Mouse (Mus musculus) intestine, embryonic 16.5 days (tissue): Measurements from ENCODE around the gene Apol11b. TPM values are rescaled to one million over a fixed set of nuclear protein-coding genes. Genes with fewer than 3 reads are reported as not detected.
"Not testable (repeated sequence)": the region's sequence is repeated elsewhere in the genome, so short reads cannot be mapped to it uniquely, and the experiment has no call there.

Source experiments
- ATAC-seq: fragments of 200-750 bp; cut with Nextera tagmentation; 2 replicates; pipeline ENCODE4 v1.8.0; 2017; ENCODE audit warnings: moderate TSS enrichment, moderate library complexity
- H3K27ac ChIP-seq: fragments of 300-500 bp; sonication (generic); 2 replicates; pipeline ENCODE4 v1.5.1; 2014; ENCODE audit warnings: mild to moderate bottlenecking, low read length
- H3K27me3 ChIP-seq: fragments of 300-500 bp; sonication (generic); replicated peaks from 2 replicates; pipeline ENCODE4 v1.6.1; 2014; ENCODE audit warnings: low read length, control low read depth, mixed read lengths; ENCODE audit not compliant: control insufficient read depth, insufficient read depth
- H3K36me3 ChIP-seq: fragments of 300-500 bp; sonication (generic); 2 replicates; pipeline ENCODE4 v1.6.1; 2014; ENCODE audit warnings: low read length, control low read depth; ENCODE audit not compliant: control insufficient read depth, insufficient read depth
- H3K4me1 ChIP-seq: fragments of 300-500 bp; sonication (generic); 2 replicates; pipeline ENCODE4 v1.6.1; 2014; ENCODE audit warnings: low read length, control low read depth, mixed read lengths; ENCODE audit not compliant: control insufficient read depth, insufficient read depth
- H3K4me2 ChIP-seq: fragments of 300-500 bp; sonication (generic); 2 replicates; pipeline ENCODE4 v1.6.1; 2014; ENCODE audit warnings: low read depth, low read length, control low read depth
- H3K4me3 ChIP-seq: fragments of 300-500 bp; sonication (generic); 2 replicates; pipeline ENCODE4 v1.5.1; 2014; ENCODE audit warnings: mild to moderate bottlenecking, low read length
- H3K9ac ChIP-seq: fragments of 300-500 bp; sonication (generic); 2 replicates; pipeline ENCODE4 v1.6.1; 2014; ENCODE audit warnings: low read depth, low read length
- H3K9me3 ChIP-seq: fragments of 300-500 bp; sonication (generic); 2 replicates; pipeline ENCODE4 v1.6.1; 2016; ENCODE audit warnings: low read length, control low read depth; ENCODE audit not compliant: control insufficient read depth
- WGBS: fragments of 180-500 bp; shearing (Covaris S2); extraction: QIAGEN DNeasy Blood & Tissue Kit; methylation state at CpG from one replicate; pipeline ENCODE4 v1.1.7; 2014; 5-methylcytosine and 5-hydroxymethylcytosine counted together
- polyA plus RNA-seq: library from polyadenylated mRNA; unstranded; fragments of >200 nt; fragmentation: Nextera tagmentation; extraction: Ambion mirVana; gene quantifications from 2 replicates; pipeline ENCODE4 v1.2.1, GENCODE M21; 2015

Gene Apol11b
- 0.17 TPM in 1 of 2 replicates, not detected in the other for polyA plus RNA-seq

- not testable (repeated sequence) for H3K4me3 ChIP-seq, H3K4me1 ChIP-seq, ATAC-seq, H3K4me2 ChIP-seq, H3K9me3 ChIP-seq, H3K36me3 ChIP-seq, H3K9ac ChIP-seq, H3K27me3 ChIP-seq, H3K27ac ChIP-seq
- 60% methylated on average over 2 of the region's 2 CpGs for WGBS
Observed at GRCm38 (mm10) chr15:77643176-77643575, at the start of gene Apol11b. Apol11b (minus strand) TSS chr15:77643286.

- H3K4me1 ChIP-seq, H3K9me3 ChIP-seq, ATAC-seq, H3K27me3 ChIP-seq, H3K36me3 ChIP-seq, H3K27ac ChIP-seq: not testable (repeated sequence)
- H3K4me2 ChIP-seq, result peak overlapping the region; percentile 48
- WGBS, result 10% methylated on average over 19 of the region's 20 CpGs
- 0 out of 2 replicates have a peak overlapping the region, but pooled peaks have one; percentile 40 for H3K9ac ChIP-seq
- H3K4me3 ChIP-seq, result peak overlapping the region; percentile 33
Observed at GRCm38 (mm10) chr15:77691532-77692311, 48.6 kb upstream of the Apol11b start.

- H3K36me3 ChIP-seq, H3K4me2 ChIP-seq, H3K4me3 ChIP-seq, ATAC-seq, H3K9me3 ChIP-seq, H3K9ac ChIP-seq, H3K27me3 ChIP-seq, H3K27ac ChIP-seq, H3K4me1 ChIP-seq: not testable (repeated sequence)
- 2% methylated on average over 9 of the region's 11 CpGs for WGBS
Observed at GRCm38 (mm10) chr15:77683944-77684343, 40.9 kb upstream of the Apol11b start.

- not testable (repeated sequence) for H3K9me3 ChIP-seq, H3K4me3 ChIP-seq, H3K36me3 ChIP-seq, H3K27me3 ChIP-seq, H3K27ac ChIP-seq, H3K4me2 ChIP-seq, ATAC-seq, H3K9ac ChIP-seq, H3K4me1 ChIP-seq
- 67% methylated on average over 1 of the region's 1 CpGs for WGBS
Observed at GRCm38 (mm10) chr15:77674081-77674480, 31.0 kb upstream of the Apol11b start.

GRCm38 (mm10) chr15:77661841-77662240 lies 18.8 kb upstream of the Apol11b start:
- 27% methylated on average over 2 of the region's 2 CpGs for WGBS
- H3K27me3 ChIP-seq, H3K36me3 ChIP-seq, H3K9me3 ChIP-seq, H3K27ac ChIP-seq, H3K4me3 ChIP-seq, H3K4me1 ChIP-seq, H3K4me2 ChIP-seq, H3K9ac ChIP-seq: not testable (repeated sequence)
- peak; percentile 82 for ATAC-seq

GRCm38 (mm10) chr15:77659773-77660172 lies 16.7 kb upstream of the Apol11b start:
- H3K4me2 ChIP-seq, H3K9me3 ChIP-seq, H3K9ac ChIP-seq, H3K27me3 ChIP-seq, ATAC-seq, H3K36me3 ChIP-seq, H3K4me3 ChIP-seq, H3K4me1 ChIP-seq, H3K27ac ChIP-seq: not testable (repeated sequence)
- WGBS, result 81% methylated on average over 1 of the region's 1 CpGs

DNA sequence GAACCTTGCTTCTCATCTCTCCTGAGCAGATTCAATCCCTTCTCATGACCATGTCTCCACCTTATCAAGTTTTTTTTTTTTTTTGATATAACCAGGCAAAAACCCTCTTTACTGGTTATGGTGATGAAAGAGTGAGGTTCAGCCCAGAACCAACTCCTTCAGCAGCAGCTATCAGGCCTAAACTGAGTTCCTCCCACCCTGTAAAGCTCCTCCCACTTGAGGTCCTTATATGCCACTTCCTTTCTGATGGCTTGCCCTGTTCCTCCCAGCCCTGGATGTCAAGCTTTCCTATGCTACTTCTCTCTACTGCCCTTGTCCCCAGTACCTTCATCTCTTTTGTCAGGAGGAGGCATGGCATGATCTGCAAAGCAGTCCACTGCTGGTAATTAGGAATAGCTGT lies 8.1 kb upstream of the Apol11b start:
- H3K4me3 ChIP-seq, H3K9me3 ChIP-seq, ATAC-seq, H3K9ac ChIP-seq, H3K27me3 ChIP-seq, H3K36me3 ChIP-seq, H3K27ac ChIP-seq, H3K4me1 ChIP-seq, H3K4me2 ChIP-seq: not testable (repeated sequence)

- H3K4me3 ChIP-seq, H3K9me3 ChIP-seq, H3K4me2 ChIP-seq, H3K4me1 ChIP-seq, H3K27me3 ChIP-seq, H3K27ac ChIP-seq, ATAC-seq, H3K36me3 ChIP-seq, H3K9ac ChIP-seq: not testable (repeated sequence)
- 76% methylated on average over 3 of the region's 3 CpGs for WGBS
Observed at GRCm38 (mm10) chr15:77629822-77630221, 13.3 kb downstream of the Apol11b start.

DNA sequence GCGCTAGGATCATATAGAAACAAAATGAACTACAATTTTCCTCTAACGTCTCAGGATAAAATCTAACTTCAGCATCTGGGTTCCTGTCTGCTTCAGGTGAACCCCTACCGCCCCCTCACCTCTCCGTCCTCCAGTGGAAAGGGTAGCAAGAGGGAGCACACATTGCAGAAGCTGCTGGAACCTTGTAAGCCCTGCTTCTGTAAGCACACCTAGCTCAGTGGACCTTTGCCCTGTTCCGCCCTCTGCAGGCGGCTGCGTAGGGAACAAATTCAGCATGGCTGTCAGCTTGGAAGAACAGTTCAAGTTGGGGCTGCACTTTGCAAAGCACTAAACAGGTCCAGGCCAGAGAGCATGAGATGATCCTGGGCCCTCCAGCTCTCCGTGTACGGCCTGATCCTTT lies 14.4 kb downstream of the Apol11b start:
- not testable (repeated sequence) for H3K27me3 ChIP-seq, H3K9me3 ChIP-seq, H3K27ac ChIP-seq, H3K4me3 ChIP-seq, H3K4me2 ChIP-seq, H3K36me3 ChIP-seq, H3K4me1 ChIP-seq, H3K9ac ChIP-seq
- ATAC-seq, result peak; percentile 75
- 45% methylated on average over 9 of the region's 9 CpGs for WGBS

GRCm38 (mm10) chr15:77626471-77626870 lies 16.6 kb downstream of the Apol11b start:
- not testable (repeated sequence) for H3K4me3 ChIP-seq, H3K4me1 ChIP-seq, ATAC-seq, H3K27ac ChIP-seq, H3K9ac ChIP-seq, H3K9me3 ChIP-seq, H3K36me3 ChIP-seq, H3K27me3 ChIP-seq, H3K4me2 ChIP-seq
- 65% methylated on average over 4 of the region's 4 CpGs for WGBS
